Mouse (Mus musculus): ENCODE data around the gene Polq. TPM values are rescaled to one million over a fixed set of nuclear protein-coding genes. Genes with fewer than 3 reads are reported as not detected.

Polq gene
- polyA plus RNA-seq (2012; fragmentation: generic; extraction: Trizol) = 0.73 TPM

GRCm38 (mm10) chr16:37011061-37011921 is at the start of gene Polq:
TSS of gene Polq (plus strand) at chr16:37011786.
- H3K36me3 ChIP-seq (ENCODE audit: control insufficient read depth, insufficient read depth) = no peaks in the 10 kb centered on the region
- H3K79me2 ChIP-seq (ENCODE audit: control insufficient read depth, insufficient read depth) = no peaks in the 10 kb centered on the region
- peak within 1 kb of the TSS; percentile 59 for H3K4me3 ChIP-seq
- TF ChIP-seq MYOD1 (IDR thresholded peaks at IDR 0.05; ENCODE audit: control insufficient read depth in 1 of 3, insufficient read length in 2 of 3, low read depth in 2 of 3) = no peak
- TF ChIP-seq POLR2A (IDR thresholded peaks at IDR 0.05; ENCODE audit: insufficient read length, low read depth) = peak; percentile 17
- no peak for TF ChIP-seq POLR2AphosphoS2 (IDR thresholded peaks at IDR 0.05; ENCODE audit: insufficient read length, low read depth)
- peak; percentile 99 for TF ChIP-seq E2F4 (IDR thresholded peaks at IDR 0.05; ENCODE audit: insufficient read depth)
- TF ChIP-seq SRF (IDR thresholded peaks at IDR 0.05; ENCODE audit: control insufficient read depth, insufficient read length, low read depth) = no peak
- TF ChIP-seq CEBPB (IDR thresholded peaks at IDR 0.05; ENCODE audit: insufficient read depth, poor library complexity, severe bottlenecking) = no peak
- no peak for TF ChIP-seq MYOG (IDR thresholded peaks at IDR 0.05; ENCODE audit: control insufficient read depth in 1 of 3, insufficient read depth in 1 of 3, insufficient read length in 2 of 3, low read depth in 2 of 3)
- TF ChIP-seq USF1 (IDR thresholded peaks at IDR 0.05; ENCODE audit: low read depth) = no peak
- no peak for TF ChIP-seq TCF3 (IDR thresholded peaks at IDR 0.05; ENCODE audit: insufficient read length, low read depth)
- no peaks in the 10 kb centered on the region for H3K27me3 ChIP-seq (ENCODE audit: control insufficient read depth, insufficient read depth, insufficient read length)
- peak within 1 kb of the TSS; percentile 8 for H3ac ChIP-seq (ENCODE audit: control insufficient read depth, insufficient read length)
- H3K4me2 ChIP-seq (ENCODE audit: low read depth) = peak within 1 kb of the TSS; percentile 97

DNA sequence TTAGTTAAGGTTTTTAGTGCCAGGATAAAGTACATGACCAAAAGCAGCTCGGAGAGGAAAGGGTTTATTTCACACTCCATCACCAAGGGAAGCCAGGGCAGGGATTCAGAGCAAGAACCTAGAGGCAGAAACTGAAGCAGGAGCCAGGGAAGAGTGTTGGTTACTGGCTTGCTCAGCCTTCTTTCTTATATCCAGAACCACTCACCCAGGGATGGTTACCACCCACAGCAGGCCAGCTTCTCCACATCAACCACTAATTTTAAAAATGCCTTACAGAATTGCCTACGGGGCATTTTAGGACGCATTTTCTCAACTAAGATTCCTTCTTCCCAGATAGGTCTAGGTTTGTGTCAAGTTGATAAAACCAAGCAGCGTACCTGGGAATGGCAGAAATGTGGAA is 48.2 kb upstream of the Polq start:
- H3K79me2 ChIP-seq (ENCODE audit: control insufficient read depth, insufficient read depth) = no peaks in the 10 kb centered on the region
- no peaks in the 10 kb centered on the region for H3K27me3 ChIP-seq (ENCODE audit: control insufficient read depth, insufficient read depth, insufficient read length)
- TF ChIP-seq SRF (IDR thresholded peaks at IDR 0.05; ENCODE audit: control insufficient read depth, insufficient read length, low read depth) = no peak
- H3ac ChIP-seq (ENCODE audit: control insufficient read depth, insufficient read length) = no peak overlapping the region
- no peak overlapping the region for H3K4me2 ChIP-seq (ENCODE audit: low read depth)
- H3K4me3 ChIP-seq = no peak overlapping the region
- H3K36me3 ChIP-seq (ENCODE audit: control insufficient read depth, insufficient read depth) = no peaks in the 10 kb centered on the region

GRCm38 (mm10) chr16:36979127-36979526 is 32.5 kb upstream of the Polq start:
- H3K27me3 ChIP-seq (ENCODE audit: control insufficient read depth, insufficient read depth, insufficient read length) = no peaks in the 10 kb centered on the region
- no peak overlapping the region for H3ac ChIP-seq (ENCODE audit: control insufficient read depth, insufficient read length)
- H3K36me3 ChIP-seq (ENCODE audit: control insufficient read depth, insufficient read depth) = no peaks in the 10 kb centered on the region
- TF ChIP-seq TCF3 (IDR thresholded peaks at IDR 0.05; ENCODE audit: insufficient read length, low read depth) (no peak), CEBPB (IDR thresholded peaks at IDR 0.05; ENCODE audit: insufficient read depth, poor library complexity, severe bottlenecking) (no peak), POLR2A (IDR thresholded peaks at IDR 0.05; ENCODE audit: insufficient read length, low read depth) (no peak), MYOD1 (IDR thresholded peaks at IDR 0.05; ENCODE audit: control insufficient read depth in 1 of 3, insufficient read length in 2 of 3, low read depth in 2 of 3) (no peak), E2F4 (IDR thresholded peaks at IDR 0.05; ENCODE audit: insufficient read depth) (no peak), MYOG (IDR thresholded peaks at IDR 0.05; ENCODE audit: control insufficient read depth in 1 of 3, insufficient read depth in 1 of 3, insufficient read length in 2 of 3, low read depth in 2 of 3) (no peak), SRF (IDR thresholded peaks at IDR 0.05; ENCODE audit: control insufficient read depth, insufficient read length, low read depth) (no peak), TCF12 (IDR thresholded peaks at IDR 0.05; ENCODE audit: insufficient read depth, poor library complexity, severe bottlenecking) (no peak), REST (IDR thresholded peaks at IDR 0.05; ENCODE audit: insufficient read depth, insufficient read length) (no peak), USF1 (IDR thresholded peaks at IDR 0.05; ENCODE audit: low read depth) (no peak), MAX (IDR thresholded peaks at IDR 0.05; ENCODE audit: low read depth) (no peak), POLR2AphosphoS2 (IDR thresholded peaks at IDR 0.05; ENCODE audit: insufficient read length, low read depth) (no peak)
- no peak overlapping the region for H3K4me3 ChIP-seq
- H3K79me2 ChIP-seq (ENCODE audit: control insufficient read depth, insufficient read depth) = no peaks in the 10 kb centered on the region
- no peak overlapping the region for H3K4me2 ChIP-seq (ENCODE audit: low read depth)

- TF ChIP-seq CEBPB (IDR thresholded peaks at IDR 0.05; ENCODE audit: insufficient read depth, poor library complexity, severe bottlenecking) (no peak), MYOG (IDR thresholded peaks at IDR 0.05; ENCODE audit: control insufficient read depth in 1 of 3, insufficient read depth in 1 of 3, insufficient read length in 2 of 3, low read depth in 2 of 3) (no peak), E2F4 (IDR thresholded peaks at IDR 0.05; ENCODE audit: insufficient read depth) (no peak), SRF (IDR thresholded peaks at IDR 0.05; ENCODE audit: control insufficient read depth, insufficient read length, low read depth) (no peak), REST (IDR thresholded peaks at IDR 0.05; ENCODE audit: insufficient read depth, insufficient read length) (no peak), TCF3 (IDR thresholded peaks at IDR 0.05; ENCODE audit: insufficient read length, low read depth) (no peak), MYOD1 (IDR thresholded peaks at IDR 0.05; ENCODE audit: control insufficient read depth in 1 of 3, insufficient read length in 2 of 3, low read depth in 2 of 3) (no peak), POLR2A (IDR thresholded peaks at IDR 0.05; ENCODE audit: insufficient read length, low read depth) (no peak), TCF12 (IDR thresholded peaks at IDR 0.05; ENCODE audit: insufficient read depth, poor library complexity, severe bottlenecking) (no peak), MAX (IDR thresholded peaks at IDR 0.05; ENCODE audit: low read depth) (no peak), USF1 (IDR thresholded peaks at IDR 0.05; ENCODE audit: low read depth) (no peak), POLR2AphosphoS2 (IDR thresholded peaks at IDR 0.05; ENCODE audit: insufficient read length, low read depth) (no peak)
- H3K36me3 ChIP-seq (ENCODE audit: control insufficient read depth, insufficient read depth) = no peaks in the 10 kb centered on the region
- H3K79me2 ChIP-seq (ENCODE audit: control insufficient read depth, insufficient read depth) = no peaks in the 10 kb centered on the region
- H3ac ChIP-seq (ENCODE audit: control insufficient read depth, insufficient read length) = no peak overlapping the region
- H3K27me3 ChIP-seq (ENCODE audit: control insufficient read depth, insufficient read depth, insufficient read length) = no peaks in the 10 kb centered on the region
- no peak overlapping the region for H3K4me2 ChIP-seq (ENCODE audit: low read depth)
- no peak overlapping the region for H3K4me3 ChIP-seq
These were observed 27.8 kb upstream of the Polq start for GRCm38 (mm10) chr16:36983796-36984195.

DNA sequence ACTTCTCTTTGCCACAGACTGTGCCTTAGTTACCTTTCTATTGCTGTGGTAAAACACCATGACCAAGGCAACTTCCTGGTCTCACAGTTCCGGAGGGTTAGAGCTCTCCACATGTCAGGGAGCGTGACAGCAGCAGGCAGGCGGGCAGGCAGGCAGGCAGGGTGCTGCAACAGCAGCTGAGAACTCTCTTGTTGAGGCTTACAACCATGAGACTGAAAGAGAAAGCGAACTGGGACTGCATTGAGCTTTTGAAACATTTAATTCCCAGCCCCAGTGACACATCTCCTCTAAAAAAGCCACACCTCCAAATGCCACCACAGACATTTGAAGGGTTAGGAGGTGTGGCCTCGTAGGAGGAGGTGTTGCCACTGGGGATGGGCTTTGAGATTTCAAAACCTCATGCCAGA is 25.9 kb upstream of the Polq start:
- H3K4me2 ChIP-seq (ENCODE audit: low read depth) = peak overlapping the region; percentile 22
- TF ChIP-seq POLR2AphosphoS2 (IDR thresholded peaks at IDR 0.05; ENCODE audit: insufficient read length, low read depth) (no peak), MYOD1 (IDR thresholded peaks at IDR 0.05; ENCODE audit: control insufficient read depth in 1 of 3, insufficient read length in 2 of 3, low read depth in 2 of 3) (peak in 1 of 3 experiments; percentile 22)
- H3K4me3 ChIP-seq = no peak overlapping the region
- H3ac ChIP-seq (ENCODE audit: control insufficient read depth, insufficient read length) = no peak overlapping the region
- no peaks in the 10 kb centered on the region for H3K27me3 ChIP-seq (ENCODE audit: control insufficient read depth, insufficient read depth, insufficient read length)
- no peaks in the 10 kb centered on the region for H3K79me2 ChIP-seq (ENCODE audit: control insufficient read depth, insufficient read depth)
- H3K36me3 ChIP-seq (ENCODE audit: control insufficient read depth, insufficient read depth) = no peaks in the 10 kb centered on the region
